In genomic region chr2:78961580-78961979, GRCm38 (mm10) we compare ENCODE assay signal across 15 mouse cellular contexts.
DNase-seq lines count a peak whose midpoint lies in the region; ATAC-seq and TF ChIP-seq lines count a peak whose summit lies in the region.
"Had no signal": no experiment of that assay in that cellular context is flagged by ENCODE, and none has a peak within 500 bp of the region (broad histone marks: within the 10 kb centered on the region; RNA-seq: fewer than 3 reads in every experiment).

No protein-coding gene starts in this region.

- WGBS in hindbrain, embryonic 12.5 days: 20% methylated on average over 7 of the region's 7 CpGs
- 19% methylated on average over 7 of the region's 7 CpGs for WGBS in hindbrain, embryonic 16.5 days
- WGBS in embryonic facial prominence, embryonic 11.5 days: 14% methylated on average over 7 of the region's 7 CpGs

- H3K9me3 ChIP-seq in hindbrain, embryonic 12.5 days (replicated peaks): no peaks in the 10 kb centered on the region
- no peaks in the 10 kb centered on the region for H3K9me3 ChIP-seq in hindbrain, embryonic 16.5 days (ENCODE audit: control insufficient read depth, low read length)
- H3K9me3 ChIP-seq in G1E (replicated peaks): no peaks in the 10 kb centered on the region
- H3K9me3 ChIP-seq in embryonic facial prominence, embryonic 11.5 days (replicated peaks; ENCODE audit: control insufficient read depth, low read length): no peaks in the 10 kb centered on the region
- H3K9me3 ChIP-seq: forebrain, embryonic 12.5 days; limb, embryonic 13.5 days; neural tube, embryonic 13.5 days had no signal

- no peaks in the 10 kb centered on the region for H3K36me3 ChIP-seq in hindbrain, embryonic 12.5 days
- no peaks in the 10 kb centered on the region for H3K36me3 ChIP-seq in hindbrain, embryonic 16.5 days (ENCODE audit: control insufficient read depth, insufficient read depth, low read length)
- no peaks in the 10 kb centered on the region for H3K36me3 ChIP-seq in G1E (replicated peaks)
- H3K36me3 ChIP-seq in embryonic facial prominence, embryonic 11.5 days (replicated peaks; ENCODE audit: control insufficient read depth, insufficient read depth, low read depth, low read length): no peaks in the 10 kb centered on the region
- H3K36me3 ChIP-seq: forebrain, embryonic 12.5 days; limb, embryonic 13.5 days; neural tube, embryonic 13.5 days had no signal

- H3K4me2 ChIP-seq in hindbrain, embryonic 12.5 days (replicated peaks): no peak overlapping the region
- H3K4me2 ChIP-seq in hindbrain, embryonic 16.5 days (ENCODE audit: low read length): no peak overlapping the region
- no peak overlapping the region for H3K4me2 ChIP-seq in embryonic facial prominence, embryonic 11.5 days (ENCODE audit: low read depth, low read length)
- H3K4me2 ChIP-seq: forebrain, embryonic 12.5 days; limb, embryonic 13.5 days; neural tube, embryonic 13.5 days had no signal

- no peaks in the 10 kb centered on the region for H3K27me3 ChIP-seq in hindbrain, embryonic 12.5 days
- H3K27me3 ChIP-seq in hindbrain, embryonic 16.5 days (replicated peaks; ENCODE audit: control insufficient read depth, insufficient read depth, low read length): no peaks in the 10 kb centered on the region
- H3K27me3 ChIP-seq in G1E (ENCODE audit: insufficient read depth, low read length): 0 out of 2 replicates have a peak, but pooled peaks cover 2% of the 10 kb centered on the region
- H3K27me3 ChIP-seq in embryonic facial prominence, embryonic 11.5 days (ENCODE audit: control insufficient read depth, insufficient read depth, low read length): no peaks in the 10 kb centered on the region
- H3K27me3 ChIP-seq: forebrain, embryonic 12.5 days; limb, embryonic 13.5 days; neural tube, embryonic 13.5 days had no signal

- H3K4me3 ChIP-seq in hindbrain, embryonic 12.5 days: no peak overlapping the region
- H3K4me3 ChIP-seq in hindbrain, embryonic 16.5 days (ENCODE audit: low read length): no peak overlapping the region
- no peak overlapping the region for H3K4me3 ChIP-seq in G1E (ENCODE audit: low read depth, low read length)
- H3K4me3 ChIP-seq in embryonic facial prominence, embryonic 11.5 days (ENCODE audit: low read depth, low read length): no peak overlapping the region
- H3K4me3 ChIP-seq: forebrain, embryonic 12.5 days; limb, embryonic 13.5 days; neural tube, embryonic 13.5 days had no signal

- peaks cover 14% of the 10 kb centered on the region for H3K4me1 ChIP-seq in hindbrain, embryonic 12.5 days
- H3K4me1 ChIP-seq in hindbrain, embryonic 16.5 days (ENCODE audit: control insufficient read depth, insufficient read depth, low read depth, low read length): peaks cover 4% of the 10 kb centered on the region
- H3K4me1 ChIP-seq in G1E (ENCODE audit: insufficient read depth, low read depth, low read length): peaks cover 25% of the 10 kb centered on the region
- peaks cover 4% of the 10 kb centered on the region for H3K4me1 ChIP-seq in embryonic facial prominence, embryonic 11.5 days (ENCODE audit: control insufficient read depth, insufficient read depth, low read length)

- 0 out of 2 replicates have a peak overlapping the region, but pooled peaks have one; percentile 7 for H3K27ac ChIP-seq in hindbrain, embryonic 12.5 days
- no peak overlapping the region for H3K27ac ChIP-seq in hindbrain, embryonic 16.5 days (ENCODE audit: low read depth, low read length)
- H3K27ac ChIP-seq in embryonic facial prominence, embryonic 11.5 days (replicated peaks; ENCODE audit: low read depth, low read length): no peak overlapping the region
- H3K27ac ChIP-seq: forebrain, embryonic 12.5 days; limb, embryonic 13.5 days; neural tube, embryonic 13.5 days had no signal

- no peak for DNase-seq in G1E (ENCODE audit: low spot score)
- DNase-seq in embryonic facial prominence, embryonic 11.5 days (ENCODE audit: low spot score): peak; percentile 34
- no peak for DNase-seq in lung, postnatal 25 days (ENCODE audit: low spot score)
- DNase-seq in adrenal gland, adult 18-20 months (ENCODE audit: low spot score in 2 of 2): no peak
- DNase-seq: adrenal gland, postnatal 25 days; kidney, adult 9 months; lung, postnatal 4 days; thymus, adult 18-20 months had no signal

- no peak overlapping the region for H3K9ac ChIP-seq in hindbrain, embryonic 12.5 days
- no peak overlapping the region for H3K9ac ChIP-seq in hindbrain, embryonic 16.5 days (ENCODE audit: low read depth, low read length)
- no peak overlapping the region for H3K9ac ChIP-seq in embryonic facial prominence, embryonic 11.5 days (replicated peaks; ENCODE audit: low read length)
- H3K9ac ChIP-seq: forebrain, embryonic 12.5 days; limb, embryonic 13.5 days; neural tube, embryonic 13.5 days had no signal

- no peak for TF ChIP-seq CTCF in G1E (IDR thresholded peaks at IDR 0.05; ENCODE audit: low read depth, low read length)

- ATAC-seq in hindbrain, embryonic 12.5 days (ENCODE audit: low FRiP score): no peak
- ATAC-seq in hindbrain, embryonic 16.5 days: no peak
- peak; percentile 64 for ATAC-seq in G1E (ENCODE audit: extremely low read depth, insufficient number of reproducible peaks, low FRiP score, poor library complexity, severe bottlenecking)
- no peak for ATAC-seq in embryonic facial prominence, embryonic 11.5 days (replicated peaks; ENCODE audit: insufficient number of reproducible peaks, low FRiP score, low TSS enrichment, low read depth)
- ATAC-seq in megakaryocyte-erythroid progenitor cell, adult 5-6 weeks (replicated peaks; ENCODE audit: low FRiP score, low TSS enrichment, poor library complexity, severe bottlenecking): peak; percentile 78
- ATAC-seq in granulocyte monocyte progenitor cell, adult 5-6 weeks (replicated peaks; ENCODE audit: poor library complexity, severe bottlenecking): no peak; the same call in 1 of the 2 replicates

Comparison
In these comparisons a context has a peak if more than half of its experiments do, and no peak if none do; other contexts are left out.
1. ATAC-seq: peak in G1E (single experiment) and megakaryocyte-erythroid progenitor cell, adult 5-6 weeks (single experiment); none in hindbrain, embryonic 12.5 days (single experiment), hindbrain, embryonic 16.5 days (single experiment), embryonic facial prominence, embryonic 11.5 days (single experiment) and granulocyte monocyte progenitor cell, adult 5-6 weeks (single experiment).